Mouse (Mus musculus) CH12.LX (cell line): ENCODE measurements at regions not wholly inside any gene's neighbourhood (a gene's known extent, or its start where the extent isn't known, plus 50 kb on each side); places are given as distances from the start of the nearest gene placed in this dataset.

Experiments
- DNase-seq: peaks from one replicate; pipeline ENCODE4 v3.0.0-alpha.2; 2013; ENCODE audit errors: extremely low read depth
- H3K27ac ChIP-seq: 2 replicates; pipeline ENCODE4 v1.5.1; 2012; ENCODE audit warnings: low read depth, mild to moderate bottlenecking, control low read depth, moderate library complexity; ENCODE audit not compliant: insufficient read depth
- H3K27me3 ChIP-seq: replicated peaks from 2 replicates; pipeline ENCODE3; 2012; ENCODE audit warnings: inconsistent platforms
- H3K36me3 ChIP-seq, 2 experiments: replicated peaks in 1 of 2; 2 replicates each; pipeline versions ENCODE3 to v1.6.1; 2012; ENCODE audit warnings: inconsistent platforms in 1 of 2, low read length in 1 of 2, mild to moderate bottlenecking in 1 of 2, mixed read lengths in 1 of 2, moderate library complexity in 1 of 2; ENCODE audit not compliant: control insufficient read depth in 1 of 2, insufficient read depth in 1 of 2
- H3K4me1 ChIP-seq, 2 experiments: 2 replicates each; pipeline ENCODE4 v1.6.1; 2012; ENCODE audit warnings: inconsistent platforms in 1 of 2, moderate library complexity in 1 of 2; ENCODE audit not compliant: insufficient read depth in 2 of 2, control insufficient read depth in 1 of 2
- H3K4me2 ChIP-seq: 2 replicates; pipeline ENCODE4 v1.6.1; 2012; ENCODE audit warnings: low read depth, mild to moderate bottlenecking, control low read depth; ENCODE audit not compliant: poor library complexity, insufficient read depth, severe bottlenecking
- H3K4me3 ChIP-seq, 3 experiments: fragments of 150-350 bp in 1 of 3; sonication (generic) in 1 of 3; replicated peaks in 1 of 3; 2 replicates each; pipeline versions ENCODE3 to v1.5.1; 2011 to 2012; ENCODE audit warnings: low read depth in 2 of 3, low read length in 2 of 3, mild to moderate bottlenecking in 2 of 3, moderate library complexity in 2 of 3, control low read depth in 1 of 3, improper control_type of control experiment in 1 of 3, inconsistent platforms in 1 of 3, mixed read lengths in 1 of 3; ENCODE audit not compliant: poor library complexity in 1 of 3
- H3K79me2 ChIP-seq: replicated peaks from 2 replicates; pipeline ENCODE4 v1.6.1; 2012; ENCODE audit warnings: mild to moderate bottlenecking, moderate library complexity; ENCODE audit not compliant: control insufficient read depth, poor library complexity, insufficient read depth, severe bottlenecking; ENCODE audit errors: extremely low read depth
- H3K9ac ChIP-seq: 2 replicates; pipeline ENCODE4 v1.6.1; 2012; ENCODE audit warnings: low read depth, mild to moderate bottlenecking, control low read depth, moderate library complexity; ENCODE audit not compliant: insufficient read depth
- H3K9me3 ChIP-seq: replicated peaks from 2 replicates; pipeline ENCODE3; 2012; ENCODE audit warnings: low read length, inconsistent platforms, mixed read lengths
- CHD1 ChIP-seq: IDR thresholded peaks from 2 replicates; pipeline ENCODE4 v1.6.1; 2012; ENCODE audit warnings: low read depth, low read length, improper control_type of control experiment, inconsistent platforms
- CTCF ChIP-seq, 2 experiments: IDR thresholded peaks in 1 of 2; conservative IDR thresholded peaks in 1 of 2; 2 replicates each; pipeline ENCODE4 v1.5.1; 2011 to 2012; ENCODE audit warnings: low read depth in 2 of 2, low read length in 2 of 2, improper control_type of control experiment in 1 of 2, inconsistent platforms in 1 of 2, mild to moderate bottlenecking in 1 of 2, moderate library complexity in 1 of 2
- E2F4 ChIP-seq: IDR thresholded peaks from 2 replicates; pipeline ENCODE4 v1.6.1; 2011; ENCODE audit warnings: low read depth, low read length, improper control_type of control experiment; ENCODE audit not compliant: insufficient replicate concordance
- ELF1 ChIP-seq: IDR thresholded peaks from 2 replicates; pipeline ENCODE4 v1.6.1; 2014; ENCODE audit warnings: low read depth, mild to moderate bottlenecking, inconsistent platforms, low read length, improper control_type of control experiment
- EP300 ChIP-seq: IDR thresholded peaks from 2 replicates; pipeline ENCODE4 v1.6.1; 2011; ENCODE audit warnings: low read length, improper control_type of control experiment
- GABPA ChIP-seq: IDR thresholded peaks from 2 replicates; pipeline ENCODE4 v1.6.1; 2012; ENCODE audit warnings: low read depth, low read length, improper control_type of control experiment, inconsistent platforms; ENCODE audit not compliant: insufficient replicate concordance
- IRF4 ChIP-seq: IDR thresholded peaks from 2 replicates; pipeline ENCODE4 v1.6.1; 2014; ENCODE audit warnings: low read depth, mild to moderate bottlenecking, inconsistent platforms, low read length, improper control_type of control experiment
- KAT2A ChIP-seq: IDR thresholded peaks from 2 replicates; pipeline ENCODE4 v1.6.1; 2012; ENCODE audit warnings: low read length, improper control_type of control experiment, inconsistent platforms; ENCODE audit not compliant: insufficient replicate concordance
- MAFK ChIP-seq: IDR thresholded peaks from 2 replicates; pipeline ENCODE4 v1.6.1; 2011; ENCODE audit warnings: low read length, improper control_type of control experiment; ENCODE audit not compliant: insufficient replicate concordance
- NELFE ChIP-seq: IDR thresholded peaks from 2 replicates; pipeline ENCODE4 v1.6.1; 2011; ENCODE audit warnings: low read depth, low read length, improper control_type of control experiment
- PAX5 ChIP-seq: IDR thresholded peaks from 2 replicates; pipeline ENCODE4 v1.6.1; 2012; ENCODE audit warnings: low read length, inconsistent platforms, mixed read lengths
- POLR2AphosphoS2 ChIP-seq: IDR thresholded peaks from 2 replicates; pipeline ENCODE4 v1.6.1; 2011; ENCODE audit warnings: low read depth, low read length, improper control_type of control experiment
- RAD21 ChIP-seq: IDR thresholded peaks from 2 replicates; pipeline ENCODE4 v1.6.1; 2011; ENCODE audit warnings: low read depth, mild to moderate bottlenecking, low read length, improper control_type of control experiment, moderate library complexity
- SMC3 ChIP-seq: IDR thresholded peaks from 2 replicates; pipeline ENCODE4 v1.6.1; 2011; ENCODE audit warnings: low read depth, low read length, improper control_type of control experiment
- TBP ChIP-seq: conservative IDR thresholded peaks from 2 replicates; pipeline ENCODE4 v1.6.1; 2011; ENCODE audit warnings: low read depth, low read length, improper control_type of control experiment
- ZC3H11A ChIP-seq: IDR thresholded peaks from 2 replicates; pipeline ENCODE4 v1.6.1; 2012; ENCODE audit warnings: low read depth, mild to moderate bottlenecking, inconsistent platforms, low read length, improper control_type of control experiment
- ZNF384 ChIP-seq: IDR thresholded peaks from 2 replicates; pipeline ENCODE4 v1.6.1; 2012; ENCODE audit warnings: low read depth, low read length, improper control_type of control experiment, inconsistent platforms
- dilution Hi-C: fragments of 300-500 bp; cut with MboI; formaldehyde crosslinking; loops from 2 replicates; pipeline ENCODE4 v1.14.3; 2020; ENCODE audit warnings: low sequenced_read_pairs; ENCODE audit not compliant: extremely low pct_unique_long_range_greater_than_20kb, extremely low pct_ligation_motif_present
- in situ Hi-C: fragments of 300-500 bp; cut with MboI; formaldehyde crosslinking; loops from 3 replicates; pipeline ENCODE4 v1.14.3; 2019; ENCODE audit warnings: low sequenced_read_pairs, low pct_ligation_motif_present, low pct_unique_long_range_greater_than_20kb, mixed read lengths

DNA sequence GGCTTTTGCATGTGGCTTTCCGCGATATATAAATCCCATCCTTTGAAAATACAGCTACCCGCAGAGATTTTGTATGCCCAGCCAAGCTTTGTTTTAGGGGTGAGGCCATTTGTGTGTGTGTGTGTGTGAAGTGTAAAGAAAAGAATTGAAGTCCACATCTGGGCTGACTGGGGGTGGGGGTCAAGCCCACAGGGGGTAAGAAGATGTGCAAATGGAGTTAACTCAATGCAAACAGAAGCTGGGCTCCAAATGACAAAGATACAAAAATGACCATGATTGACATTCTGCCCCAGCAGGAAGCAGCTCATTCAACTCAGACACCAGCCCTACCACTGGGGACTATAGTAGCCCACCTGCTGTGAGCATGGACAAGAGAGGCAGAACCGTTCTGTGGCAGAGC lies 244.2 kb upstream of the Csf3r start:
- no peak overlapping the region for H3K27ac ChIP-seq
- TF ChIP-seq KAT2A, result no peak
- no peak for TF ChIP-seq SMC3
- TF ChIP-seq ZC3H11A, result no peak
- TF ChIP-seq ELF1, result no peak
- TF ChIP-seq CHD1, result no peak
- TF ChIP-seq GABPA, result no peak
- no peak for TF ChIP-seq MAFK
- no peak for TF ChIP-seq ZNF384
- TF ChIP-seq TBP, result no peak
- TF ChIP-seq EP300, result no peak
- TF ChIP-seq RAD21, result no peak
- no peak for TF ChIP-seq POLR2AphosphoS2
- no peak for TF ChIP-seq IRF4
- no peak for TF ChIP-seq PAX5
- no peak for TF ChIP-seq NELFE
- no peaks in the 10 kb centered on the region for H3K36me3 ChIP-seq
- no peak overlapping the region for H3K4me3 ChIP-seq
- in situ Hi-C loops, result no loop called here
- no peak overlapping the region for H3K4me2 ChIP-seq
- H3K9me3 ChIP-seq, result no peaks in the 10 kb centered on the region
- no peaks in the 10 kb centered on the region for H3K79me2 ChIP-seq
- dilution Hi-C loops, result no loop called here
- no peaks in the 10 kb centered on the region for H3K4me1 ChIP-seq
- peaks cover 94% of the 10 kb centered on the region for H3K27me3 ChIP-seq
- no peak for DNase-seq
- H3K9ac ChIP-seq, result no peak overlapping the region

DNA sequence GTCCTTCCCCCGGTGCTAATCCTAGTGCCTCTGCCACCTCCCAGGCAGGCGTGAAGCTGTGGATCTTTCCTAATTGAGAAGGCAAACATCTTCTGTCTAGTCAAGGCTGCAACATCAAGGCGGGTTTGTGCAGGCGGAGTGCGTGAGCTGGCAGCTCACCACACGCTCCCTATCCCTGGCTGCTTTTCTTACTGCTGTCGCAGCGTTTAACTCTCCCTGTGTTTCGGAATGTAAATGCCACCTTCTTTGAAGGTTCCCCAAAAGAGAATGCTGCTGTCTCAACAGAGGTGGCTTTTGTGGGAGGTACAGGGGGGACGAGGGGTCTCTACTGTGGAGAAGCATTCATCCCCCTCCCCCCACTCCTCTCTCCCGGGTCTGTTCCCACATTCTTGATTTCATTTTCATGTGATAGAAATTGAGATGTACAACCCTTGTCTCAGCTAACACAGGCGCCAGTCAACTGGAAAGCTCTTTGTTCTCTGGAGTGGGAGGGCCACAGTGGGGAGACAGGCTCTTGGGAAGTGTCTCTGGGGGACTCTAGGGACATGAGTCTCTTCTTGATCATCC lies 243.3 kb upstream of the Csf3r start:
- Histone ChIP-seq H3K36me3 (no peaks in the 10 kb centered on the region), H3K9me3 (no peaks in the 10 kb centered on the region)

More for the DNA sequence above, 243.3 kb upstream of the Csf3r start:
- dilution Hi-C loops, result no loop called here
- H3K4me3 ChIP-seq, result no peak overlapping the region
- TF ChIP-seq GABPA, result no peak
- no peak for TF ChIP-seq MAFK
- no peak for TF ChIP-seq CTCF (conservative IDR thresholded peaks at IDR 0.05 in 1 of 2, IDR thresholded peaks at IDR 0.05 in 1 of 2; ENCODE audit: low read depth in 2 of 2, low read length in 2 of 2)
- no peak for TF ChIP-seq E2F4
- no peak overlapping the region for H3K4me2 ChIP-seq
- H3K27me3 ChIP-seq, result peaks cover 96% of the 10 kb centered on the region
- no peak for DNase-seq
- no peak overlapping the region for H3K27ac ChIP-seq
- no peaks in the 10 kb centered on the region for H3K4me1 ChIP-seq
- no peaks in the 10 kb centered on the region for H3K79me2 ChIP-seq
- in situ Hi-C loops, result no loop called here
- no peak overlapping the region for H3K9ac ChIP-seq
